Mouse (Mus musculus) hindbrain, embryonic 11.5 days (tissue): ENCODE measurements at regions not wholly inside any gene's neighbourhood (a gene's known extent, or its start where the extent isn't known, plus 50 kb on each side); places are given as distances from the start of the nearest gene placed in this dataset.
"Not testable (repeated sequence)": the region's sequence is repeated elsewhere in the genome, so short reads cannot be mapped to it uniquely, and the experiment has no call there.

Experiments used
- ATAC-seq: fragments of 200-750 bp; cut with Nextera tagmentation; 2 replicates; pipeline ENCODE4 v1.8.0; 2017; ENCODE audit warnings: mild to moderate bottlenecking, moderate TSS enrichment, moderate library complexity; ENCODE audit not compliant: low FRiP score
- DNase-seq: peaks from one replicate; pipeline ENCODE4 v3.0.0-alpha.2; 2015; ENCODE audit warnings: low spot score
- H3K27ac ChIP-seq: fragments of 300-500 bp; sonication (generic); 2 replicates; pipeline ENCODE4 v1.5.1; 2014; ENCODE audit warnings: mild to moderate bottlenecking, low read depth, low read length
- H3K27me3 ChIP-seq: fragments of 300-500 bp; sonication (generic); 2 replicates; pipeline ENCODE4 v1.6.1; 2014; ENCODE audit warnings: mild to moderate bottlenecking, low read length, moderate library complexity, mixed read lengths; ENCODE audit not compliant: control insufficient read depth, insufficient read depth
- H3K36me3 ChIP-seq: fragments of 300-500 bp; sonication (generic); 2 replicates; pipeline ENCODE4 v1.6.1; 2014; ENCODE audit warnings: mild to moderate bottlenecking, low read length, moderate library complexity, mixed read lengths; ENCODE audit not compliant: control insufficient read depth, insufficient read depth
- H3K4me1 ChIP-seq: fragments of 300-500 bp; sonication (generic); replicated peaks from 2 replicates; pipeline ENCODE4 v1.6.1; 2014; ENCODE audit warnings: low read length, mixed read lengths; ENCODE audit not compliant: control insufficient read depth, insufficient read depth
- H3K4me2 ChIP-seq: fragments of 300-500 bp; sonication (generic); replicated peaks from 2 replicates; pipeline ENCODE4 v1.6.1; 2014; ENCODE audit warnings: mild to moderate bottlenecking, low read depth, low read length
- H3K4me3 ChIP-seq: fragments of 300-500 bp; sonication (generic); 2 replicates; pipeline ENCODE4 v1.5.1; 2014; ENCODE audit warnings: low read depth, low read length
- H3K9ac ChIP-seq: fragments of 300-500 bp; sonication (generic); 2 replicates; pipeline ENCODE4 v1.6.1; 2014; ENCODE audit warnings: low read depth, low read length
- H3K9me3 ChIP-seq: fragments of 300-500 bp; sonication (generic); 2 replicates; pipeline ENCODE4 v1.6.1; 2016; ENCODE audit warnings: low read length; ENCODE audit not compliant: control insufficient read depth
- WGBS: fragments of 180-500 bp; shearing (Covaris S2); extraction: QIAGEN DNeasy Blood & Tissue Kit; methylation state at CpG from one replicate; pipeline ENCODE4 v1.1.7; 2014; 5-methylcytosine and 5-hydroxymethylcytosine counted together

DNA sequence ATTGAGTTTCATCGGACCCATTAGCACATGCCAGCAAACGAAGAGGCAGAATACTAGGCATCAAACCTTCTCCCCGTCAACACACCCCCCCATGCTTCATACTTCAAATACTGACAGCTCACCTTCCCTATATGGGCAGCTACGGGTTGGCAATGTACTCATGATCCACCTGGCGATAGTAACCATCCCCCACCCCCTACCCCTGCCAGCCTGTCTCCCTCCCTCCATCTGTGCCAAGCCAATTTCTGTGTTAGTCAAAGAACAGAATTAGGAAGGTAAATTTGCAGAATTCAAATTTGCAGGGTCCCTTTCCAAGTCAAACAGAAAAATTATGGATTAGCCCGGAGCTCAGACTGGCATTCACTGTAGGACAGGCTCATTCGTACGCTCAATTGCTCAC lies 75.3 kb upstream of the Med13l start:
- no peak overlapping the region for H3K27ac ChIP-seq
- no peaks in the 10 kb centered on the region for H3K27me3 ChIP-seq
- ATAC-seq (no peak), DNase-seq (no peak)
- no peak overlapping the region for H3K9ac ChIP-seq
- WGBS: 92% methylated on average over 8 of the region's 8 CpGs
- no peaks in the 10 kb centered on the region for H3K4me1 ChIP-seq
- no peaks in the 10 kb centered on the region for H3K9me3 ChIP-seq
- no peak overlapping the region for H3K4me3 ChIP-seq
- no peak overlapping the region for H3K4me2 ChIP-seq
- H3K36me3 ChIP-seq: no peaks in the 10 kb centered on the region

GRCm38 (mm10) chr5:118492522-118492921 lies 68.0 kb upstream of the Med13l start:
- H3K27ac ChIP-seq, H3K9me3 ChIP-seq, H3K36me3 ChIP-seq, ATAC-seq, H3K9ac ChIP-seq, H3K4me3 ChIP-seq, H3K27me3 ChIP-seq, H3K4me1 ChIP-seq, DNase-seq, H3K4me2 ChIP-seq: not testable (repeated sequence)
- WGBS: 88% methylated on average over 2 of the region's 2 CpGs

- Histone ChIP-seq H3K4me1 (no peaks in the 10 kb centered on the region), H3K27me3 (no peaks in the 10 kb centered on the region), H3K4me3 (no peak overlapping the region), H3K36me3 (no peaks in the 10 kb centered on the region), H3K4me2 (no peak overlapping the region), H3K27ac (no peak overlapping the region), H3K9me3 (no peaks in the 10 kb centered on the region), H3K9ac (no peak overlapping the region)
- ATAC-seq (no peak), DNase-seq (no peak)
- WGBS: 62% methylated on average over 7 of the region's 7 CpGs
These were observed 65.6 kb upstream of the Med13l start for GRCm38 (mm10) chr5:118494649-118495477.

DNA sequence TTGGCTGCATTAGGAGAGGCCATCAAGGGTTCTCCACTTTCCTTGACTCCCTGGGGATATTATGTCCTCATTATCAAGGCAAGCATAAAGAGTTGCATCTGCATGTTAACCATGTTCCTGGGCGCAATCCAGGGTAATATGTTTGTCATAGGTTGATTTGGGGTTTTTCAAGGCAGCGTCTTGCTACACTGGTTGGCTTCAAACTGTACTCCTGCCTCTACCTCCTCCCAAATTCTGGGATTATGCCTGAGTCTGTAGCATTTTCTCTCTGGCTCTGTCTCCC lies 65.1 kb upstream of the Med13l start:
- no peak for DNase-seq
- H3K4me1 ChIP-seq: no peaks in the 10 kb centered on the region
- no peaks in the 10 kb centered on the region for H3K36me3 ChIP-seq
- H3K27me3 ChIP-seq: no peaks in the 10 kb centered on the region
- no peak overlapping the region for H3K4me3 ChIP-seq
- H3K9ac ChIP-seq: no peak overlapping the region
- no peak for ATAC-seq
- no peaks in the 10 kb centered on the region for H3K9me3 ChIP-seq
- H3K27ac ChIP-seq: no peak overlapping the region
- WGBS: 72% methylated on average over 2 of the region's 2 CpGs
- no peak overlapping the region for H3K4me2 ChIP-seq

DNA sequence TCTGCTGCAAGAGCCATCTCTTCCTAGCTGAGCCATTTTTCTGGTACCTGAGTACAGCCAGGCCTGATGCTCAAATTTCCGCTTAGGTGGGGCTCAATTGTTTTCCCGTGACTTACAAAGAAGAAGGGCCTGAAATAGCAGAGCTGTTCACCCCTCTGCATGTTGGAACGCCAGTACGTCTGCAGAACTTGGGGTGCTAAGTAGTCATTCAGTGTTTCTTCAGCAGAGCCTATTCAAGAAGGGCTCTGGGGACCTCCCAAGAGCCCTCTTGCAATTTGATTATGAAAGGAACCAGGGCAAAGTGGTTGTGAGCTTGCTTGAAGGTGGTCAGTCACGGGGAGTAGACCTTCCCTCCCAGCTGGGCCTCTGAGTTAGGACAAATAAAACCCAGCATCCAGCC lies 58.9 kb upstream of the Med13l start:
- Histone ChIP-seq H3K27me3 (no peaks in the 10 kb centered on the region), H3K4me3 (no peak overlapping the region), H3K36me3 (no peaks in the 10 kb centered on the region), H3K9ac (no peak overlapping the region), H3K9me3 (no peaks in the 10 kb centered on the region), H3K27ac (no peak overlapping the region), H3K4me2 (no peak overlapping the region), H3K4me1 (no peaks in the 10 kb centered on the region)
- DNase-seq: no peak
- no peak for ATAC-seq
- WGBS: 68% methylated on average over 5 of the region's 5 CpGs

DNA sequence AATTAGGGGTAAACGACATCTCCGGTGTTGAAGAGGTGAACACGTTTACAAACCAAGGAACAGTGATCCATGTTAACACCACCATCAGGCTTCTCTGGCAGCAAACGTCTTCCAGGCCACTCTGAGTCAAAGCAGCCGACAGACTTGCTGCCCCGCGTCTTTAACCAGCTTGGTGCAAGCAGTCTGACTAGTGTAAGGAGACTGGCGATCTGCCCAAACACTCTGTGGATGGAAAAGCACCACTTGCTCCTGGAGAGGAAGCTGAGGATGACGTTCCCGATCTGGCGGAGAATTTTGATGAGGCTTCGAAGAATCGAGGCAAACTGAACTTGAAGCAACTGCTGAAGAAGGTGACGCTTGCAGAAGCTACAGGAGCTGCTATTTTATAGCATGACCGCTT lies 57.5 kb upstream of the Med13l start:
- no peak overlapping the region for H3K4me2 ChIP-seq
- H3K4me3 ChIP-seq: no peak overlapping the region
- no peak for DNase-seq
- no peaks in the 10 kb centered on the region for H3K27me3 ChIP-seq
- H3K9ac ChIP-seq: no peak overlapping the region
- no peak for ATAC-seq
- no peaks in the 10 kb centered on the region for H3K4me1 ChIP-seq
- no peaks in the 10 kb centered on the region for H3K36me3 ChIP-seq
- WGBS: 79% methylated on average over 15 of the region's 15 CpGs
- no peak overlapping the region for H3K27ac ChIP-seq
- no peaks in the 10 kb centered on the region for H3K9me3 ChIP-seq

DNA sequence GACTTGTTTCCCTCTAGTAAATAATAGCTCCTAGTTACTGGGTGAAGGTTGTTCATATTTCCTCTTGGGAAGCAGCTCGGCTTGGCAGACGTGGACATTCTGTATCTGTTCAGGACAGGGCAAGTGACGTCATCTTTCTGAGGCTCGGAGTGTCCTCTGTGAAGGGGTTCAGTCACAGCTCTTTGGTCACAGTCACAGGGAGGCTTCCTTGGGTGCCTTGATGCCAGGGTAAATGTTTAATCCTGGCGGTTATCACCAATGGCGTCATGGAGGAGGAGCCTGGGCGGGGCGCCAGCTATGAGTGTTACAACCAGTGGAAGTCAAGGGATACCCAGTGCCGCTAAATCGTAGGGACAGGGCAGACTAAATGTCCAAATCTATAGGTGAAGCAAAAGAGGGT lies 56.3 kb upstream of the Med13l start:
- Histone ChIP-seq H3K4me3 (no peak overlapping the region), H3K4me1 (no peaks in the 10 kb centered on the region), H3K27ac (no peak overlapping the region), H3K9me3 (no peaks in the 10 kb centered on the region), H3K9ac (no peak overlapping the region), H3K4me2 (no peak overlapping the region), H3K36me3 (no peaks in the 10 kb centered on the region), H3K27me3 (no peaks in the 10 kb centered on the region)
- 92% methylated on average over 10 of the region's 10 CpGs for WGBS
- DNase-seq (no peak), ATAC-seq (no peak)

GRCm38 (mm10) chr5:118504926-118505325 lies 55.6 kb upstream of the Med13l start:
- H3K4me1 ChIP-seq: no peaks in the 10 kb centered on the region
- no peak for DNase-seq
- no peaks in the 10 kb centered on the region for H3K27me3 ChIP-seq
- H3K4me3 ChIP-seq: no peak overlapping the region
- H3K27ac ChIP-seq: no peak overlapping the region
- 31% methylated on average over 7 of the region's 7 CpGs for WGBS
- ATAC-seq: no peak
- H3K4me2 ChIP-seq: no peak overlapping the region
- H3K9ac ChIP-seq: no peak overlapping the region
- H3K9me3 ChIP-seq: no peaks in the 10 kb centered on the region
- H3K36me3 ChIP-seq: no peaks in the 10 kb centered on the region

DNA sequence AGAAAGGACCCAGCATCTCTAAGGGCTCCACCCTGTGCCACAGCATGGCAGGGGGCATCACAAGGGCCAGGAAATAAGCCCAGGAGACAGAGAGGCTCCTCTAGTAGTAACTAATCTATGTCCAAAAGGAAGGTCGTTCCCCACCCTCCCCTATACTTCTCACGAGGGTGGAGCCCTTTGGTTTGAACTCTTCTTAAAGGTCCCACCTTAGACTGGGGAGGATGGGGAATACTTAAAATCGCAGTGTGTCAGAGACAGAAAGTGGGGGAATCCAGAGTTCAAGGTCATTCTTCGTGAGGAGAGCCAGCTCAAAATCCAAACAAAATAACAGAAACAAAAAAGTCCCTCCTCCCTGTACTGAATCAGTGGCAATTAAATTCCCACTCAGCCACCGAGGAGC lies 50.6 kb upstream of the Med13l start:
- no peak for ATAC-seq
- H3K36me3 ChIP-seq: no peaks in the 10 kb centered on the region
- no peak for DNase-seq
- H3K4me3 ChIP-seq: no peak overlapping the region
- H3K27ac ChIP-seq: no peak overlapping the region
- H3K27me3 ChIP-seq: peaks cover 5% of the 10 kb centered on the region
- WGBS: 64% methylated on average over 5 of the region's 5 CpGs
- 0 out of 2 replicates have a peak, but pooled peaks cover 9% of the 10 kb centered on the region for H3K4me1 ChIP-seq
- H3K9ac ChIP-seq: no peak overlapping the region
- no peak overlapping the region for H3K4me2 ChIP-seq
- no peaks in the 10 kb centered on the region for H3K9me3 ChIP-seq
